Mouse (Mus musculus) bone marrow, adult 2 months (tissue): Measurements from ENCODE around the gene Camta1.

Experiments used
- CTCF ChIP-seq: fragments of 200-500 bp; IDR thresholded peaks from 2 replicates; pipeline ENCODE4 v1.5.1; 2011; ENCODE audit warnings: low read length, control low read depth; ENCODE audit not compliant: control insufficient read depth, insufficient read depth
- POLR2A ChIP-seq: fragments of 200-500 bp; IDR thresholded peaks from 2 replicates; pipeline ENCODE4 v1.6.1; 2011; ENCODE audit warnings: low read depth, mild to moderate bottlenecking, control low read depth, low read length, borderline replicate concordance; ENCODE audit not compliant: control insufficient read depth

DNA sequence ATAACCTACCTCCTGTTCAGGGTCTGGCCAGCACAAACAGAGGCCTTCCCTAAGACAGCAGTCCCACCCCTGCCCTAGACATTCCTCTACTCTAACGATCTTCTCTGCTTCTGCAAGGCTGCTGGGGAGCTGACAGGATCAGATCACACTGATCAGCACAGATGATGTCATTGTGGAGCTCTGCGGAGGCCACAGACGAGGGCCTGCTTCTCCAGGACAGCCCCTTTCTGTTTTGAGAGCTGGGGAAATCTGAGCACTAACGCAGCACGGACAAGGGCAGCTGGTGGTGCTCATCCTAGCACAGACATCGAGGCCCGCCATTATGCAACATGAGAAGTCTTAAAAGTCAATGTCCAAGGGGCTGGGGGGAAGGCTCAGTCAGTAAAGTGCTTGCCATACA lies 151.2 kb downstream of the Camta1 start:
- TF ChIP-seq POLR2A: no peak
- TF ChIP-seq CTCF: no peak
